Mouse (Mus musculus) heart, embryonic 11.5 days (tissue): Measurements from ENCODE around the gene Vav1. TPM values are rescaled to one million over a fixed set of nuclear protein-coding genes. Genes with fewer than 3 reads are reported as not detected.

Experiments used
- ATAC-seq: fragments of 200-750 bp; cut with Nextera tagmentation; replicated peaks from 2 replicates; pipeline ENCODE4 v1.8.0; 2017; ENCODE audit warnings: moderate library complexity; ENCODE audit not compliant: insufficient number of reproducible peaks, low FRiP score, low TSS enrichment
- H3K27ac ChIP-seq: fragments of 300-500 bp; sonication (generic); 2 replicates; pipeline ENCODE4 v1.5.1; 2014; ENCODE audit warnings: mild to moderate bottlenecking, low read depth, low read length
- H3K27me3 ChIP-seq: fragments of 300-500 bp; sonication (generic); 2 replicates; pipeline ENCODE4 v1.6.1; 2014; ENCODE audit warnings: mild to moderate bottlenecking, low read length, mixed read lengths; ENCODE audit not compliant: control insufficient read depth, insufficient read depth
- H3K36me3 ChIP-seq: fragments of 300-500 bp; sonication (generic); 2 replicates; pipeline ENCODE4 v1.6.1; 2014; ENCODE audit warnings: mild to moderate bottlenecking, low read length, moderate library complexity, mixed read lengths; ENCODE audit not compliant: control insufficient read depth, insufficient read depth
- H3K4me1 ChIP-seq: fragments of 300-500 bp; sonication (generic); 2 replicates; pipeline ENCODE4 v1.6.1; 2014; ENCODE audit warnings: low read length; ENCODE audit not compliant: control insufficient read depth, insufficient read depth
- H3K4me2 ChIP-seq: fragments of 300-500 bp; sonication (generic); 2 replicates; pipeline ENCODE4 v1.6.1; 2014; ENCODE audit warnings: mild to moderate bottlenecking, moderate library complexity
- H3K4me3 ChIP-seq: fragments of 300-500 bp; sonication (generic); 2 replicates; pipeline ENCODE4 v1.5.1; 2014; ENCODE audit warnings: low read depth, low read length
- H3K9ac ChIP-seq: fragments of 300-500 bp; sonication (generic); 2 replicates; pipeline ENCODE4 v1.6.1; 2014; ENCODE audit warnings: mild to moderate bottlenecking, low read depth, low read length, moderate library complexity
- H3K9me3 ChIP-seq: fragments of 300-500 bp; sonication (generic); replicated peaks from 2 replicates; pipeline ENCODE4 v1.6.1; 2016; ENCODE audit warnings: low read length; ENCODE audit not compliant: control insufficient read depth
- WGBS: fragments of 180-500 bp; shearing (Covaris S2); extraction: QIAGEN DNeasy Blood & Tissue Kit; methylation state at CpG from one replicate; pipeline ENCODE4 v1.1.7; 2014; ENCODE audit not compliant: insufficient replicate concordance; 5-methylcytosine and 5-hydroxymethylcytosine counted together
- polyA plus RNA-seq: library from polyadenylated mRNA; unstranded; fragments of >200 nt; fragmentation: Nextera tagmentation; extraction: Ambion mirVana; gene quantifications from 2 replicates; pipeline ENCODE4 v1.2.1, GENCODE M21; 2014

The Vav1 gene
- polyA plus RNA-seq, 1 experiment from 2014 or later, result 2.2 TPM

DNA sequence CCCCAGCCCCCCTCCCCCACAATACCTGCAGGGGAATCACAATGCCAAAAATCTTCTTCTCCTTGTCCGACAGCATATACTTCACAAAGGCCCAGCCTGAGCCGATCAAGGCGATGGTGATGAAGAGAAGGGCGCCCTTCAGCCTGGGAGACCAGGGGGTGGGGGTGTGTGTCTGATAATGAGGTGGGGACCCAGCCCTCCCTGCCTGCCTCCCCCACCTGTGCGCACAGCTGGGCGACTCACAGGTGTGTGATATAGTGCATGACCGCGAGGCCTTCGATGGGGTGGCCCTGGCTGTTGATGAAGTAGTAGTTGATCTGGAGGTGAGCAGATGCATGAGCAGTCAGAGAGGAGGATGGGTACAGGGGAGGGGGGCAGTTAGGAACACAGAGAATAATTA is 41.7 kb upstream of the Vav1 start:
- ATAC-seq, result no peak
- Histone ChIP-seq H3K36me3 (peaks cover 24% of the 10 kb centered on the region), H3K4me3 (no peak overlapping the region)

DNA sequence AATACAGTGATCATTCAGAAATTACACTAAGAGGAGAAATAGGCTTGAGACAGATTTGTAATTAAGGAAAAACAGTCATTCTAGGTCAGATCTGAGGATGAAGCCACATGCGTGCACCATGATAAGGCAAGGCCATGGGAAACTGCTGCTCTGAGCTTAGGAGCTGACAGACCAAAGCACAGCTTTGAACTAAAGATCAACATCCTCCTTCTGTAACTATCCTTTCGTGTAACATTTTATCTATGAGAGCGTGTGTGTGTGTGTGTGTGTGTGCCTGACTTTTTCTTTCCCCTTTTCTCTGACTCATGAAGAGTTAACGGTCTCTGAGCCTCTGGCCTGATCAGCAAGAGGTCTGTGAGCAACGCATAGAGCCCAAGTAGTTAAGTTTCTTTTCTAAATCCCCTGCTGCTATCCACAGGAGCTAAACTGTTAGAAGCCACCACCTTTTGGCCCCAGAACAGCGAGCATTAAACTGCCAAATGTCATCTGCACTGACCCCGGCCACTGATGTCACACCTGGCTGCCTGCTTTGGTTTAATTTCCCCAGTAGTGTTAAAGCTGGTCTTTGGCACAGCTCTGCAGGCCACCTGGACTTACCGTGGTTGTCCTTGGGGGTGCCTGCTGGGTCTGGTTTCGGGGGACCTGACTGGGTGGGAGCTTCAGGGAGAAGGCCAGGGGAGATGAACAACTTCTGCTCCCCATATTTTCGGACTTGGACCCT is 35.1 kb upstream of the Vav1 start:
- ATAC-seq, result no peak

More for the DNA sequence above, 41.7 kb upstream of the Vav1 start:
- Histone ChIP-seq H3K9me3 (no peaks in the 10 kb centered on the region), H3K27ac (no peak overlapping the region), H3K4me1 (no peaks in the 10 kb centered on the region), H3K27me3 (no peaks in the 10 kb centered on the region), H3K4me2 (no peak overlapping the region), H3K9ac (no peak overlapping the region)
- 89% methylated on average over 9 of the region's 9 CpGs for WGBS

DNA sequence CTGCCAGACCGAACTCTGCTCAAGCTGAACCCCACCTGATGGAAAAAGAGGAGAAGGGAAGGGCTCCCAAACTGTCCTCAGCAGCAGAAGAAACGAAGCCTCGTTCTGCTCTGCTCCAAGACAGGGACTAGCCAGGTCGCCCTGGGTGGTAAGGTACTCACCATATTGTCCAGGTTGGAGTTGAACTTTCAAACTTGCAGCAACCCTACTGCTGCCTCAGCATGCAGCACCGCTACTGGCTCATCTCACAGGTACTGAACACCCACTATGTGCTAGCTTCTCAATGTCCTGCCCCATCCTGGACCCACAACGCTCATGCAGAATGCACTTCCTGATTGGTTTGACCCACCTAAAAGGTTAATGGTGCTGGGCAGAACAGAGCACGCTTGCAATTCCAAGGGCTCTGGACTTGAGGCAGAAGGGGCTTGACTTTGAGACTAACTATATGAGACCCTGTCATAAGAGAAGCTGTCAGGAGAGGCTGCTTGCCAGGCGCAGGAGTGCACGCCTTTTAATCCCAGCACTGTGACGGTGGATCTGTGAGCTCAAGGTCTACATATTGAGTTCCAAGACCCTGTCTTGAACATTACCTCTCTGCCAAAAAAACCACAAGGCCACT is 33.5 kb upstream of the Vav1 start:
- Histone ChIP-seq H3K9ac (no peak overlapping the region), H3K36me3 (peaks cover 4% of the 10 kb centered on the region; the same call in 1 of the 2 replicates), H3K9me3 (no peaks in the 10 kb centered on the region), H3K4me1 (peaks cover 10% of the 10 kb centered on the region), H3K27me3 (no peaks in the 10 kb centered on the region), H3K27ac (no peak overlapping the region), H3K4me3 (no peak overlapping the region), H3K4me2 (no peak overlapping the region)
- no peak for ATAC-seq
- 93% methylated on average over 10 of the region's 10 CpGs for WGBS

More for the DNA sequence above, 35.1 kb upstream of the Vav1 start:
- H3K4me2 ChIP-seq, result no peak overlapping the region
- peaks cover 4% of the 10 kb centered on the region; the same call in 1 of the 2 replicates for H3K36me3 ChIP-seq
- no peak overlapping the region for H3K4me3 ChIP-seq
- no peak overlapping the region for H3K27ac ChIP-seq
- H3K27me3 ChIP-seq, result no peaks in the 10 kb centered on the region
- H3K9ac ChIP-seq, result no peak overlapping the region
- WGBS, result 49% methylated on average over 10 of the region's 10 CpGs
- H3K4me1 ChIP-seq, result peaks cover 9% of the 10 kb centered on the region
- H3K9me3 ChIP-seq, result no peaks in the 10 kb centered on the region

GRCm38 (mm10) chr17:57246663-57247392 is 32.1 kb upstream of the Vav1 start:
- Histone ChIP-seq H3K9ac (peak overlapping the region; percentile 81), H3K4me1 (peaks cover 10% of the 10 kb centered on the region), H3K36me3 (no peaks in the 10 kb centered on the region), H3K9me3 (no peaks in the 10 kb centered on the region), H3K4me2 (peak overlapping the region; percentile 74), H3K4me3 (peak overlapping the region; percentile 64), H3K27ac (peak overlapping the region; percentile 86), H3K27me3 (no peaks in the 10 kb centered on the region)
- 5% methylated on average over 18 of the region's 18 CpGs for WGBS
- ATAC-seq, result no peak

GRCm38 (mm10) chr17:57247393-57248200 is 31.3 kb upstream of the Vav1 start:
- WGBS, result under 1% methylated on average over 45 of the region's 46 CpGs
- peak; percentile 90 for ATAC-seq
- Histone ChIP-seq H3K4me3 (peak overlapping the region; percentile 81), H3K27ac (peak overlapping the region; percentile 89), H3K4me1 (peaks cover 10% of the 10 kb centered on the region), H3K4me2 (peak overlapping the region; percentile 94), H3K9me3 (no peaks in the 10 kb centered on the region), H3K27me3 (no peaks in the 10 kb centered on the region), H3K36me3 (no peaks in the 10 kb centered on the region), H3K9ac (peak overlapping the region; percentile 81)

DNA sequence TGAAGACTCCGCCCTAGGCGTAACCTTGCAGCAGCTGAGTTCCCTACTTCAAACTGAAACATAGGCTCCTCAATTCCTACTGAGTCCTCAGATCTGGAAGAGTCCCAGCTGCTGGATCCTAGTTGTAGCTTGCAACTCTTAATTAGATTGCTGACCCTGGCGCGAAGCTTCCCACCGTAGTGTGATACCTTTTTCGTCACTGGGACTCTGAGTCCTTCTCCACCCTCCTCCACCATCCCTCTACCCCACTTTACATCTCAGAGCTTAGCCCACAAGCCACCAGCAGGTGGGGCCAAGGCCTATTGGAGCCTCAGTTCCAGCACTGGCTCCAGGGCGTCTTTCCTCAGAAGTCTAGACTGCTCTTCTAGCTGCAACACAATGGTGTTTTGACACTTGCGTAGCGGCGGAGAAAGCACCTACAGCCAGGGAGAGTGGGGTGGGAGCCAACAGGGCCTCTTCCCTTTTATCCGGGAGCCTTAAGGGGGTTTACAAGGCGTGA is 30.6 kb upstream of the Vav1 start, which contains the start of gene Gpr108:
TSS of gene Gpr108 (minus strand) at position 246 of the 499 bp plus-strand sequence.
- WGBS, result 0% methylated on average over 12 of the region's 12 CpGs
- Histone ChIP-seq H3K9me3 (no peaks in the 10 kb centered on the region), H3K9ac (peak within 1 kb of the TSS; percentile 85), H3K4me3 (peak within 1 kb of the TSS; percentile 81), H3K27me3 (no peaks in the 10 kb centered on the region), H3K27ac (peak within 1 kb of the TSS; percentile 89), H3K36me3 (0 out of 2 replicates have a peak, but pooled peaks cover under 1% of the 10 kb centered on the region), H3K4me2 (peak within 1 kb of the TSS; percentile 94), H3K4me1 (peaks cover 10% of the 10 kb centered on the region)
- ATAC-seq, result peak; percentile 63

- Histone ChIP-seq H3K9me3 (no peaks in the 10 kb centered on the region), H3K4me1 (peaks cover 10% of the 10 kb centered on the region), H3K36me3 (peaks cover 6% of the 10 kb centered on the region), H3K4me2 (peak overlapping the region; percentile 94), H3K27me3 (no peaks in the 10 kb centered on the region), H3K4me3 (peak overlapping the region; percentile 81), H3K9ac (peak overlapping the region; percentile 67), H3K27ac (peak overlapping the region; percentile 89)
- 13% methylated on average over 13 of the region's 13 CpGs for WGBS
- ATAC-seq, result no peak
Observed at GRCm38 (mm10) chr17:57248771-57249170, 30.1 kb upstream of the Vav1 start.
